Comparison of ENCODE assay signal across 7 mouse cellular contexts in the genomic region with DNA sequence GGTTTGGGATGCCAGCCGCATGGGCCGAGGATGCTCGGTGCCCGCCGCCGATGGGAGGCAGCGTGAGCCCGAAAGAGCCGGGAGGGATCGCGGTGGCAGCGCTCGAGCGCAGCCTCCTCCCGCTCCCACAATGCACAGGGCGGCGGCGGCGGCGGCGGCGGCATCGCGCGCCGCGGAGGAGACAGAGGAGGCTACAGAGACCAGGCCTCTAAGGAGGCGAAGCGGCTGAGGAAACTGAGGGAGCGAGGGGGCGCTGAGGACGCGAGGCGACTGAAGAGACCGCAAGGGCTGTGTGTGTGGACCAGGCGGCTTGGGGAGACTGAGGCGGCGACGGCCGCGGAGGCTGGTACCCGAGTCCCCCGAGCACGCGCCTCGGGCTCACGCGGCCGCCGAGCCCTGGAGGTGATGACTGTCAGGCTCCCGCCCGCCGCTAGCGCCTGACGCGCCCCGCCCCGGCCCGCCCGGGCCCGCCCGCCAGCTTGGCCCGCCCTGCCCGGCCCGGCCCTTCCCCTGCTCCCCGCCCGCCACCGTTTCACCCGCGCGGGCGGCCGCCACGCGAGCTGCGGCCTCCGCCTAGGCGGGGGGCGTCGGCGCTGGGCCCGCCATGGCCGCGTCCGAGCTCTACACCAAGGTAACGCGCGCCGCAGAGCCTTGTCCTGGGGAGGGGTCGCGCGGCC. TPM values are rescaled to one million over a fixed set of nuclear protein-coding genes. Genes with fewer than 3 reads are reported as not detected.
DNase-seq lines count a peak whose midpoint lies in the region; ATAC-seq and TF ChIP-seq lines count a peak whose summit lies in the region.

No protein-coding gene starts in this region.

- H3K4me3 ChIP-seq in embryonic facial prominence, embryonic 10.5 days = peak overlapping the region; percentile 85
- H3K4me3 ChIP-seq in limb, embryonic 11.5 days (ENCODE audit: low read depth, low read length) = peak overlapping the region; percentile 71
- H3K4me3 ChIP-seq in midbrain, embryonic 13.5 days (replicated peaks) = peak overlapping the region; percentile 91
- H3K4me3 ChIP-seq in small intestine, adult 2 months (ENCODE audit: low read depth, low read length) = peak overlapping the region; percentile 67

- 0 out of 2 replicates have a peak, but pooled peaks cover 8% of the 10 kb centered on the region for H3K27me3 ChIP-seq in embryonic facial prominence, embryonic 10.5 days (replicated peaks; ENCODE audit: low read depth, poor library complexity, severe bottlenecking)
- H3K27me3 ChIP-seq in limb, embryonic 11.5 days (ENCODE audit: control insufficient read depth, insufficient read depth, low read length) = no peaks in the 10 kb centered on the region
- H3K27me3 ChIP-seq in midbrain, embryonic 13.5 days = no peaks in the 10 kb centered on the region
- H3K27me3 ChIP-seq in small intestine, adult 2 months (ENCODE audit: control insufficient read depth, insufficient read depth, low read length) = peaks cover 20% of the 10 kb centered on the region

- H3K9ac ChIP-seq in limb, embryonic 11.5 days (ENCODE audit: low read length) = peak overlapping the region; percentile 93
- peak overlapping the region; percentile 94 for H3K9ac ChIP-seq in midbrain, embryonic 13.5 days (replicated peaks)

- no peaks in the 10 kb centered on the region for H3K9me3 ChIP-seq in embryonic facial prominence, embryonic 10.5 days
- no peaks in the 10 kb centered on the region for H3K9me3 ChIP-seq in limb, embryonic 11.5 days (ENCODE audit: control insufficient read depth, low read length)
- H3K9me3 ChIP-seq in midbrain, embryonic 13.5 days = no peaks in the 10 kb centered on the region

- TF ChIP-seq CTCF in small intestine, adult 2 months (IDR thresholded peaks at IDR 0.05; ENCODE audit: extremely low read depth, insufficient read length, insufficient replicate concordance, low read depth, low read length) = no peak

- no peak for TF ChIP-seq POLR2A in small intestine, adult 2 months (IDR thresholded peaks at IDR 0.05; ENCODE audit: low read depth, low read length)

- under 1% methylated on average over 89 of the region's 92 CpGs for WGBS in embryonic facial prominence, embryonic 10.5 days
- under 1% methylated on average over 67 of the region's 92 CpGs for WGBS in limb, embryonic 11.5 days
- under 1% methylated on average over 56 of the region's 92 CpGs for WGBS in midbrain, embryonic 13.5 days
- 1% methylated on average over 58 of the region's 92 CpGs for WGBS in small intestine, adult 2 months

- H3K27ac ChIP-seq in embryonic facial prominence, embryonic 10.5 days (replicated peaks) = peak overlapping the region; percentile 97
- peak overlapping the region; percentile 81 for H3K27ac ChIP-seq in limb, embryonic 11.5 days (replicated peaks; ENCODE audit: low read depth, low read length)
- peak overlapping the region; percentile 96 for H3K27ac ChIP-seq in midbrain, embryonic 13.5 days
- peak overlapping the region; percentile 51 for H3K27ac ChIP-seq in small intestine, adult 2 months (ENCODE audit: insufficient read depth, low read depth, low read length)

- DNase-seq in adrenal gland, postnatal 14 days = peak; percentile 89
- peak; percentile 88 for DNase-seq in embryonic facial prominence, embryonic 10.5 days (ENCODE audit: low spot score)
- DNase-seq in heart, adult 11 months = peak; percentile 98
- DNase-seq in kidney, adult 11 months = peak; percentile 52
- peak; percentile 87 for DNase-seq in limb, embryonic 11.5 days (ENCODE audit: low spot score)

- peaks cover 20% of the 10 kb centered on the region for H3K4me1 ChIP-seq in embryonic facial prominence, embryonic 10.5 days
- no peaks in the 10 kb centered on the region for H3K4me1 ChIP-seq in limb, embryonic 11.5 days (ENCODE audit: control insufficient read depth, insufficient read depth, low read length)
- peaks cover 31% of the 10 kb centered on the region for H3K4me1 ChIP-seq in midbrain, embryonic 13.5 days (replicated peaks)
- peaks cover 8% of the 10 kb centered on the region for H3K4me1 ChIP-seq in small intestine, adult 2 months (ENCODE audit: control insufficient read depth, insufficient read depth, insufficient read length, low read length)

- H3K36me3 ChIP-seq in embryonic facial prominence, embryonic 10.5 days (replicated peaks) = no peaks in the 10 kb centered on the region
- no peaks in the 10 kb centered on the region for H3K36me3 ChIP-seq in limb, embryonic 11.5 days (ENCODE audit: control insufficient read depth, insufficient read depth, low read length)
- H3K36me3 ChIP-seq in midbrain, embryonic 13.5 days = no peaks in the 10 kb centered on the region
- H3K36me3 ChIP-seq in small intestine, adult 2 months (ENCODE audit: control insufficient read depth, insufficient read depth, low read length) = no peaks in the 10 kb centered on the region

- peak overlapping the region; percentile 82 for H3K4me2 ChIP-seq in limb, embryonic 11.5 days (ENCODE audit: low read depth, severe bottlenecking)
- peak overlapping the region; percentile 64 for H3K4me2 ChIP-seq in midbrain, embryonic 13.5 days (replicated peaks)

- ATAC-seq in limb, embryonic 11.5 days (ENCODE audit: insufficient number of reproducible peaks, low FRiP score, low TSS enrichment, low read depth) = peak; percentile 93
- peak; percentile 97 for ATAC-seq in midbrain, embryonic 13.5 days

RNA-seq across cellular contexts. Expression of a gene that starts 0.4 kb away (rescaled TPM):
- total RNA-seq in adrenal gland, postnatal 14 days (2021) = 36.4 and 42.2 TPM in 2 replicates
- polyA plus RNA-seq in embryonic facial prominence, embryonic 10.5 days (2016; fragmentation: Nextera tagmentation; extraction: Ambion mirVana) = 18.9 and 21.2 TPM in 2 replicates
- 20.7 and 21.0 TPM in 2 replicates for polyA plus RNA-seq in limb, embryonic 11.5 days (2014; fragmentation: Nextera tagmentation; extraction: Ambion mirVana)
- 26.3 and 27.8 TPM in 2 replicates for polyA plus RNA-seq in midbrain, embryonic 13.5 days (2015; fragmentation: Nextera tagmentation; extraction: Ambion mirVana)
- 0.96 and 1.3 TPM in 2 replicates for polyA plus RNA-seq in small intestine, adult 2 months (2012; rRNA removed)

RNA-seq across cellular contexts. Expression of a gene that starts 33.8 kb away (rescaled TPM):
- 319 and 329 TPM in 2 replicates for total RNA-seq in adrenal gland, postnatal 14 days (2021)
- 365 and 391 TPM in 2 replicates for polyA plus RNA-seq in embryonic facial prominence, embryonic 10.5 days (2016; fragmentation: Nextera tagmentation; extraction: Ambion mirVana)
- 383 and 387 TPM in 2 replicates for polyA plus RNA-seq in limb, embryonic 11.5 days (2014; fragmentation: Nextera tagmentation; extraction: Ambion mirVana)
- 236 and 245 TPM in 2 replicates for polyA plus RNA-seq in midbrain, embryonic 13.5 days (2015; fragmentation: Nextera tagmentation; extraction: Ambion mirVana)
- 1.7 and 4.4 TPM in 2 replicates for polyA plus RNA-seq in small intestine, adult 2 months (2012; rRNA removed)

Comparison
In these comparisons a context has a peak if more than half of its experiments do, and no peak if none do; other contexts are left out.
1. Peak in every context shown above with its lines: DNase-seq, ATAC-seq, H3K4me3 ChIP-seq and H3K27ac ChIP-seq.
2. RNA of a gene that starts 33.8 kb away (polyA plus RNA-seq): 365 to 391 TPM in embryonic facial prominence, embryonic 10.5 days, 383 to 387 TPM in limb, embryonic 11.5 days and 236 to 245 TPM in midbrain, embryonic 13.5 days; 1.7 to 4.4 TPM in small intestine, adult 2 months; every median in the first group is over 10 times any median in the second.